Mouse (Mus musculus): ENCODE measurements at regions not wholly inside any gene's neighbourhood (a gene's known extent, or its start where the extent isn't known, plus 50 kb on each side); places are given as distances from the start of the nearest gene placed in this dataset.
A peak's percentile ranks its signal among the peaks of the same experiment; 100 is the strongest.

- Histone ChIP-seq H3K4me2 (replicated peaks; ENCODE audit: low read depth, low read length) (no peak overlapping the region), H3K27ac (ENCODE audit: low read length) (no peak overlapping the region), H3K9ac (replicated peaks; ENCODE audit: low read depth, low read length) (no peak overlapping the region), H3K9me3 (ENCODE audit: control insufficient read depth, low read depth, low read length) (no peaks in the 10 kb centered on the region), H3K27me3 (ENCODE audit: control insufficient read depth, insufficient read depth, low read length) (no peaks in the 10 kb centered on the region), H3K36me3 (ENCODE audit: control insufficient read depth, insufficient read depth, low read length) (no peaks in the 10 kb centered on the region), H3K4me1 (ENCODE audit: control insufficient read depth, insufficient read depth, low read length) (no peaks in the 10 kb centered on the region), H3K4me3 (ENCODE audit: low read depth, low read length) (no peak overlapping the region)
- 83% methylated on average over 1 of the region's 1 CpGs for WGBS
- no peak for ATAC-seq (ENCODE audit: insufficient number of reproducible peaks, insufficient read depth, low FRiP score, low read depth)
Measured at GRCm38 (mm10) chr13:80502927-80503326, 380.3 kb upstream of the Arrdc3 start.

- H3K4me2 ChIP-seq (replicated peaks; ENCODE audit: low read depth, low read length), result no peak overlapping the region
- ATAC-seq (ENCODE audit: insufficient number of reproducible peaks, insufficient read depth, low FRiP score, low read depth), result no peak
- H3K27ac ChIP-seq (ENCODE audit: low read length), result no peak overlapping the region
- H3K9me3 ChIP-seq (ENCODE audit: control insufficient read depth, low read depth, low read length), result no peaks in the 10 kb centered on the region
- no peak overlapping the region for H3K9ac ChIP-seq (replicated peaks; ENCODE audit: low read depth, low read length)
- no peaks in the 10 kb centered on the region for H3K4me1 ChIP-seq (ENCODE audit: control insufficient read depth, insufficient read depth, low read length)
- WGBS, result 44% methylated on average over 3 of the region's 3 CpGs
- no peaks in the 10 kb centered on the region for H3K36me3 ChIP-seq (ENCODE audit: control insufficient read depth, insufficient read depth, low read length)
- no peaks in the 10 kb centered on the region for H3K27me3 ChIP-seq (ENCODE audit: control insufficient read depth, insufficient read depth, low read length)
- H3K4me3 ChIP-seq (ENCODE audit: low read depth, low read length), result no peak overlapping the region
Measured at GRCm38 (mm10) chr13:80514171-80514981, 368.8 kb upstream of the Arrdc3 start.

DNA sequence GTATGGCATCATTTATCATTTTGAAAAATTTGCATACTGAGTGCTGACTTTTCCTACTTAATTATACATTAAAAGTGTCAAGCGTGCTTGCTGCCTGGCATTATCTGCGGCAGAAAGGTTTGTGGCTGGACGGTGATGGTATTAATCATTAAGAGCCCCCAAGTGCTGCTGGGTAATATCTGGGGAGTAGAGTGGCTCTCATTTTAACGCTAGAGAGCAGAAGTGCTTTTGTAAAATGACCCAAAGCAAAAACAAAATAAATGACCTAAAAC, 368.3 kb upstream of the Arrdc3 start:
- no peaks in the 10 kb centered on the region for H3K4me1 ChIP-seq (ENCODE audit: control insufficient read depth, insufficient read depth, low read length)
- no peak overlapping the region for H3K9ac ChIP-seq (replicated peaks; ENCODE audit: low read depth, low read length)
- H3K27me3 ChIP-seq (ENCODE audit: control insufficient read depth, insufficient read depth, low read length), result no peaks in the 10 kb centered on the region
- H3K4me3 ChIP-seq (ENCODE audit: low read depth, low read length), result no peak overlapping the region
- H3K9me3 ChIP-seq (ENCODE audit: control insufficient read depth, low read depth, low read length), result no peaks in the 10 kb centered on the region
- H3K27ac ChIP-seq (ENCODE audit: low read length), result no peak overlapping the region
- 18% methylated on average over 4 of the region's 4 CpGs for WGBS
- H3K4me2 ChIP-seq (replicated peaks; ENCODE audit: low read depth, low read length), result no peak overlapping the region
- no peaks in the 10 kb centered on the region for H3K36me3 ChIP-seq (ENCODE audit: control insufficient read depth, insufficient read depth, low read length)
- no peak for ATAC-seq (ENCODE audit: insufficient number of reproducible peaks, insufficient read depth, low FRiP score, low read depth)

GRCm38 (mm10) chr13:80518836-80519235, 364.3 kb upstream of the Arrdc3 start:
- Histone ChIP-seq H3K36me3 (ENCODE audit: control insufficient read depth, insufficient read depth, low read length) (no peaks in the 10 kb centered on the region), H3K4me1 (ENCODE audit: control insufficient read depth, insufficient read depth, low read length) (no peaks in the 10 kb centered on the region), H3K4me3 (ENCODE audit: low read depth, low read length) (no peak overlapping the region), H3K9me3 (ENCODE audit: control insufficient read depth, low read depth, low read length) (no peaks in the 10 kb centered on the region), H3K4me2 (replicated peaks; ENCODE audit: low read depth, low read length) (no peak overlapping the region), H3K27me3 (ENCODE audit: control insufficient read depth, insufficient read depth, low read length) (no peaks in the 10 kb centered on the region), H3K9ac (replicated peaks; ENCODE audit: low read depth, low read length) (no peak overlapping the region), H3K27ac (ENCODE audit: low read length) (no peak overlapping the region)
- WGBS, result 84% methylated on average over 1 of the region's 1 CpGs
- no peak for ATAC-seq (ENCODE audit: insufficient number of reproducible peaks, insufficient read depth, low FRiP score, low read depth)

DNA sequence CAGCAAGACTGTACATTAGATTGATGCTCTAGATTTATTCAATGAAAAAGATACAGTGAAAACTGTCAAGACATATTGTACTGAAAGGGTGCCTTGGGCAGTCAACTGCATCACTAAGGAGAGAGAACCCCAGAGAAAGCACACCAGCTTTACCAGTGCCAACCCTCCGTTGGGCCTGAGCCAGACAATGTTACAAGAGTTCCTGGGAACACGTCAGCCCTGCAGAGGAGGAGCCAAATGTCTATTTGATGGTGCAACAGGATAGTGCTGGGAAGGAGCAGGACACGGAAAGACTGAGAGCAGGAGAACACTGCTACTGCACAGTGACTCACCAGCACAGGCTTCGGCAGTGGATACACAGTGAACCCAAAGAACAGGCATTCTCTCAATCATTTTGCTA, 363.4 kb upstream of the Arrdc3 start:
- Histone ChIP-seq H3K27ac (ENCODE audit: low read length) (no peak overlapping the region), H3K4me1 (ENCODE audit: control insufficient read depth, insufficient read depth, low read length) (no peaks in the 10 kb centered on the region), H3K4me3 (ENCODE audit: low read depth, low read length) (no peak overlapping the region), H3K27me3 (ENCODE audit: control insufficient read depth, insufficient read depth, low read length) (no peaks in the 10 kb centered on the region), H3K36me3 (ENCODE audit: control insufficient read depth, insufficient read depth, low read length) (no peaks in the 10 kb centered on the region), H3K4me2 (replicated peaks; ENCODE audit: low read depth, low read length) (no peak overlapping the region), H3K9ac (replicated peaks; ENCODE audit: low read depth, low read length) (no peak overlapping the region), H3K9me3 (ENCODE audit: control insufficient read depth, low read depth, low read length) (no peaks in the 10 kb centered on the region)
- 61% methylated on average over 4 of the region's 4 CpGs for WGBS
- ATAC-seq (ENCODE audit: insufficient number of reproducible peaks, insufficient read depth, low FRiP score, low read depth), result no peak

- 88% methylated on average over 1 of the region's 1 CpGs for WGBS
- ATAC-seq (ENCODE audit: insufficient number of reproducible peaks, insufficient read depth, low FRiP score, low read depth), result peak; percentile 42; the same call in 1 of the 2 replicates
- H3K4me1 ChIP-seq (ENCODE audit: control insufficient read depth, insufficient read depth, low read length), result no peaks in the 10 kb centered on the region
- no peaks in the 10 kb centered on the region for H3K27me3 ChIP-seq (ENCODE audit: control insufficient read depth, insufficient read depth, low read length)
- H3K9me3 ChIP-seq (ENCODE audit: control insufficient read depth, low read depth, low read length), result no peaks in the 10 kb centered on the region
- H3K4me3 ChIP-seq (ENCODE audit: low read depth, low read length), result no peak overlapping the region
- H3K9ac ChIP-seq (replicated peaks; ENCODE audit: low read depth, low read length), result no peak overlapping the region
- H3K27ac ChIP-seq (ENCODE audit: low read length), result no peak overlapping the region
- no peaks in the 10 kb centered on the region for H3K36me3 ChIP-seq (ENCODE audit: control insufficient read depth, insufficient read depth, low read length)
- H3K4me2 ChIP-seq (replicated peaks; ENCODE audit: low read depth, low read length), result no peak overlapping the region
Measured at GRCm38 (mm10) chr13:80535755-80536350, 347.3 kb upstream of the Arrdc3 start.

DNA sequence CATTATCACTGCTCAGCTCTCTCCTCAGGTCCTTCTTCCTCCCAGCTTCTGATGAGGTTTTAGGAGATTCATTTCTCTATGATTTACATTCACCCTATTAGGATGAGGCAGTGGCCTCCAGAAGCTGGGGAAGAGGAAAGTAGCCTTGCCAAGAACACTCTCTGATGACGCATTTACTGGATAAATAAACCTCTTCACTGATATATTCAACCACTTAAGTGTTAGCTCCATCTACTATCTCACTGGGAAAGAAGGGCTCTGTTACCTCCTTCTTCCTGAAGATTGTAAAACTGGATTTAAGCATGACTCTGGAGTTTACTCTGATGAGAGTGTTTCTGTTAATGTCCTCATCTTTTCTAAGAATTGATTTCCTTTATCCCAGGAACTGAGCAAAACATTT, 338.2 kb upstream of the Arrdc3 start:
- Histone ChIP-seq H3K36me3 (ENCODE audit: control insufficient read depth, insufficient read depth, low read length) (no peaks in the 10 kb centered on the region), H3K4me1 (ENCODE audit: control insufficient read depth, insufficient read depth, low read length) (no peaks in the 10 kb centered on the region), H3K4me2 (replicated peaks; ENCODE audit: low read depth, low read length) (no peak overlapping the region), H3K9ac (replicated peaks; ENCODE audit: low read depth, low read length) (no peak overlapping the region), H3K4me3 (ENCODE audit: low read depth, low read length) (no peak overlapping the region), H3K27me3 (ENCODE audit: control insufficient read depth, insufficient read depth, low read length) (no peaks in the 10 kb centered on the region), H3K27ac (ENCODE audit: low read length) (no peak overlapping the region), H3K9me3 (ENCODE audit: control insufficient read depth, low read depth, low read length) (no peaks in the 10 kb centered on the region)
- WGBS, result 39% methylated on average over 1 of the region's 1 CpGs
- no peak for ATAC-seq (ENCODE audit: insufficient number of reproducible peaks, insufficient read depth, low FRiP score, low read depth)

- no peak overlapping the region for H3K9ac ChIP-seq (replicated peaks; ENCODE audit: low read depth, low read length)
- ATAC-seq (ENCODE audit: insufficient number of reproducible peaks, insufficient read depth, low FRiP score, low read depth), result no peak
- no peaks in the 10 kb centered on the region for H3K36me3 ChIP-seq (ENCODE audit: control insufficient read depth, insufficient read depth, low read length)
- no peak overlapping the region for H3K4me2 ChIP-seq (replicated peaks; ENCODE audit: low read depth, low read length)
- no peak overlapping the region for H3K27ac ChIP-seq (ENCODE audit: low read length)
- H3K9me3 ChIP-seq (ENCODE audit: control insufficient read depth, low read depth, low read length), result no peaks in the 10 kb centered on the region
- no peaks in the 10 kb centered on the region for H3K27me3 ChIP-seq (ENCODE audit: control insufficient read depth, insufficient read depth, low read length)
- no peaks in the 10 kb centered on the region for H3K4me1 ChIP-seq (ENCODE audit: control insufficient read depth, insufficient read depth, low read length)
- H3K4me3 ChIP-seq (ENCODE audit: low read depth, low read length), result no peak overlapping the region
Measured at GRCm38 (mm10) chr13:80557156-80557555, 326.0 kb upstream of the Arrdc3 start.

All from stomach, embryonic 14.5 days (tissue).